Mouse (Mus musculus): ENCODE results near the gene Olfr591.
"Not testable (repeated sequence)": the region's sequence is repeated elsewhere in the genome, so short reads cannot be mapped to it uniquely, and the experiment has no call there.

The Olfr591 gene

GRCm38 (mm10) chr7:103178240-103178639 lies at the start of gene Olfr591:
Gene Olfr591, minus strand, starts transcription at chr7:103178340.
- DNase-seq (ENCODE audit: low spot score): no peak

GRCm38 (mm10) chr7:103216696-103217095 lies 38.6 kb upstream of the Olfr591 start, which contains the start of gene Olfr594:
Gene Olfr594, plus strand, starts transcription at chr7:103216996.
- DNase-seq (ENCODE audit: low spot score): no peak

DNA sequence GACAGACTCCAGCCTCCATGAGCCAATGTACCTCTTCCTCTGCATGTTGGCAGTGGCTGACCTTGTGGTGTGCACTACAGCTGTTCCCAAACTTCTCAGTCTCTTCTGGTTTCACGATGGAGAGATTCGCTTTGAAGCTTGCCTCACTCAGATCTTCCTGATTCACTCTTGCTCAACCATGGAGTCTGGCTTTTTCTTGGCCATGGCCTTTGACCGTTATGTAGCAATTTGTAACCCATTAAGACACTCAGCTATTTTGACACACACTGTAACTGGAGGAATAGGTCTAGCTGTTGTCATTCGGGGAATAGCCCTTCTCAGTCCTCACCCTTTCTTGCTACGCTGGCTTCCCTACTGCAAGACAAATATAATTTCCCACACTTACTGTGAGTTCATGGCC lies 33.9 kb upstream of the Olfr591 start:
- DNase-seq (ENCODE audit: low spot score): not testable (repeated sequence)

DNA sequence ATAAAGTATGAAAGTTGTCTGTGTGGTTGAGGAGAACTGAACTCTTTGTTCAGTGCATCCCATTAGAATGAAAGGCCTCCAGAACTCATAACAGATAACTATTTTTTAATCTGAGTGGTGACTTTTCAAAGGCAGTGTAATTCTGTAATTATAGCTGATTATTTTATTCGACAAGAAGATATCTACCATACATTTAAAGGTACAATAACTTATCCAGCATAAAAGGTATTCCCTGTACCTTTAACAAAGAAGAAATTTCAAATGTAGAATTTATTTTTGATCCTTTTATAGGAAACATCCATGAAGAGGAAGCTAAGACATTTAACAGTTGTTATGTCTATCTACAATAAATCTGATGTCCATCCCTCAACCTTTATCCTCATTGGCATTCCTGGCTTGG lies 33.4 kb upstream of the Olfr591 start, which contains the start of gene Olfr593:
Gene Olfr593, plus strand, starts transcription at position 301 of the 400 bp plus-strand sequence.
- no peak for DNase-seq (ENCODE audit: low spot score)

- not testable (repeated sequence) for DNase-seq (ENCODE audit: low spot score)
Observed at GRCm38 (mm10) chr7:103184503-103184902, 6.4 kb upstream of the Olfr591 start, which contains the start of gene Olfr592. Gene Olfr592, plus strand, starts transcription at chr7:103184803.

GRCm38 (mm10) chr7:103169697-103170096 lies 8.4 kb downstream of the Olfr591 start:
- no peak for DNase-seq (ENCODE audit: low spot score)

GRCm38 (mm10) chr7:103156256-103156655 lies 21.9 kb downstream of the Olfr591 start, which contains the start of gene Olfr589:
Gene Olfr589, minus strand, starts transcription at chr7:103156356.
- no peak for DNase-seq (ENCODE audit: low spot score)

- no peak for DNase-seq (ENCODE audit: low spot score)
Observed at GRCm38 (mm10) chr7:103140579-103140978, 37.6 kb downstream of the Olfr591 start, which contains the start of gene Olfr588-ps1. Gene Olfr588-ps1, plus strand, starts transcription at chr7:103140879.

DNA sequence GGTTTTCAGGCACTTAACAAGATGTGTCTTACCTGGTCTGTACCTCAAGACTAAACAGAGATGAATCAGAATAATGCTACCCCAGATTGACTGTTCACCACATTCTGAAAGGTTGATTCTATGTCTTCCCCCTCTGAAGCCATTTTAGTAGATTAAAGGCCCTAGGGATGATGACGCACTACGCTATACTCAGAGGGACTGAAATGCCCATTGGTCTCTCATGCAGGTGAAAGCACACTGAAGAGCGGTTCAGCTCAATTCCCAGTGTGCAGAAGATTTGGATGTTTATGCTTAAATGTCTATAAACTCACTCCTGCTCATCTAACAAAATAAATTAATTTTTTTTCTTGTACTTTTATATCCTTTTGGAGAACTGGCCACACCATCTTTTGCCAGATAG lies 52.6 kb downstream of the Olfr591 start, which contains the start of gene Olfr586:
Gene Olfr586, minus strand, starts transcription at position 101 of the 400 bp plus-strand sequence.
- no peak for DNase-seq (ENCODE audit: low spot score)

GRCm38 (mm10) chr7:103119406-103119805 lies 58.7 kb downstream of the Olfr591 start:
- DNase-seq (ENCODE audit: low spot score): no peak

All from c-Kit-positive CD71-positive TER-119-positive erythroid progenitor cells, embryonic 14.5 days (primary cell).